Mouse (Mus musculus) heart, embryonic 12.5 days (tissue): ENCODE results near the gene Myt1l. TPM values are rescaled to one million over a fixed set of nuclear protein-coding genes. Genes with fewer than 3 reads are reported as not detected.
A peak's percentile ranks its signal among the peaks of the same experiment; 100 is the strongest.

ENCODE experiments used
- ATAC-seq: fragments of 200-750 bp; cut with Nextera tagmentation; 2 replicates; pipeline ENCODE4 v1.8.0; 2017; ENCODE audit warnings: moderate TSS enrichment, moderate library complexity; ENCODE audit not compliant: insufficient number of reproducible peaks, low FRiP score
- H3K27ac ChIP-seq: fragments of 300-500 bp; sonication (generic); 2 replicates; pipeline ENCODE4 v1.5.1; 2016; ENCODE audit warnings: mild to moderate bottlenecking, moderate library complexity; ENCODE audit not compliant: poor library complexity, severe bottlenecking
- H3K27me3 ChIP-seq: fragments of 300-500 bp; sonication (generic); replicated peaks from 2 replicates; pipeline ENCODE4 v1.6.1; 2016; ENCODE audit warnings: mild to moderate bottlenecking, moderate library complexity
- H3K36me3 ChIP-seq: fragments of 300-500 bp; sonication (generic); 2 replicates; pipeline ENCODE4 v1.6.1; 2016; ENCODE audit warnings: mild to moderate bottlenecking, moderate library complexity
- H3K4me1 ChIP-seq: fragments of 300-500 bp; sonication (generic); replicated peaks from 2 replicates; pipeline ENCODE4 v1.6.1; 2016; ENCODE audit warnings: mild to moderate bottlenecking
- H3K4me2 ChIP-seq: fragments of 300-500 bp; sonication (generic); 2 replicates; pipeline ENCODE4 v1.6.1; 2016; ENCODE audit warnings: mild to moderate bottlenecking, moderate library complexity
- H3K4me3 ChIP-seq: fragments of 300-500 bp; sonication (generic); 2 replicates; pipeline ENCODE4 v1.5.1; 2016; ENCODE audit warnings: mild to moderate bottlenecking
- H3K9ac ChIP-seq: fragments of 300-500 bp; sonication (generic); 2 replicates; pipeline ENCODE4 v1.6.1; 2016; ENCODE audit warnings: mild to moderate bottlenecking, moderate library complexity
- H3K9me3 ChIP-seq: fragments of 300-500 bp; sonication (generic); replicated peaks from 2 replicates; pipeline ENCODE4 v1.6.1; 2016; ENCODE audit warnings: mild to moderate bottlenecking, moderate library complexity
- WGBS: fragments of 180-500 bp; shearing (Covaris S2); methylation state at CpG from one replicate; pipeline ENCODE4 v1.1.7; 2016; 5-methylcytosine and 5-hydroxymethylcytosine counted together
- polyA plus RNA-seq: library from polyadenylated mRNA; unstranded; fragments of >200 nt; fragmentation: Nextera tagmentation; extraction: Ambion mirVana; gene quantifications from 2 replicates; pipeline ENCODE4 v1.2.1, GENCODE M21; 2016

The Myt1l gene
- polyA plus RNA-seq, 1 experiment from 2014 or later, result 0.09 TPM

GRCm38 (mm10) chr12:29916807-29917206 lies 388.6 kb downstream of the Myt1l start:
- Histone ChIP-seq H3K27ac (no peak overlapping the region), H3K4me3 (no peak overlapping the region), H3K9ac (no peak overlapping the region), H3K36me3 (no peaks in the 10 kb centered on the region), H3K27me3 (no peaks in the 10 kb centered on the region), H3K9me3 (0 out of 2 replicates have a peak, but pooled peaks cover 5% of the 10 kb centered on the region), H3K4me2 (no peak overlapping the region), H3K4me1 (no peaks in the 10 kb centered on the region)
- 81% methylated on average over 6 of the region's 6 CpGs for WGBS
- ATAC-seq, result no peak

GRCm38 (mm10) chr12:29920298-29920697 lies 392.1 kb downstream of the Myt1l start:
- 0 out of 2 replicates have a peak, but pooled peaks cover 5% of the 10 kb centered on the region for H3K9me3 ChIP-seq
- H3K9ac ChIP-seq, result no peak overlapping the region
- no peak for ATAC-seq
- H3K4me3 ChIP-seq, result no peak overlapping the region
- 77% methylated on average over 7 of the region's 7 CpGs for WGBS
- H3K4me1 ChIP-seq, result no peaks in the 10 kb centered on the region
- H3K27ac ChIP-seq, result no peak overlapping the region
- H3K4me2 ChIP-seq, result no peak overlapping the region
- H3K36me3 ChIP-seq, result no peaks in the 10 kb centered on the region
- no peaks in the 10 kb centered on the region for H3K27me3 ChIP-seq

- no peak for ATAC-seq
- Histone ChIP-seq H3K36me3 (no peaks in the 10 kb centered on the region), H3K4me2 (no peak overlapping the region), H3K4me1 (no peaks in the 10 kb centered on the region), H3K27ac (no peak overlapping the region), H3K9me3 (0 out of 2 replicates have a peak, but pooled peaks cover 5% of the 10 kb centered on the region), H3K27me3 (0 out of 2 replicates have a peak, but pooled peaks cover 5% of the 10 kb centered on the region), H3K9ac (no peak overlapping the region), H3K4me3 (no peak overlapping the region)
- 78% methylated on average over 11 of the region's 11 CpGs for WGBS
Observed at GRCm38 (mm10) chr12:29921481-29921880, 393.3 kb downstream of the Myt1l start.

GRCm38 (mm10) chr12:29926896-29927295 lies 398.7 kb downstream of the Myt1l start:
- Histone ChIP-seq H3K4me2 (no peak overlapping the region), H3K36me3 (no peaks in the 10 kb centered on the region), H3K4me1 (peaks cover 14% of the 10 kb centered on the region), H3K9ac (no peak overlapping the region), H3K27ac (no peak overlapping the region), H3K9me3 (no peaks in the 10 kb centered on the region), H3K27me3 (0 out of 2 replicates have a peak, but pooled peaks cover 5% of the 10 kb centered on the region), H3K4me3 (no peak overlapping the region)
- WGBS, result 46% methylated on average over 3 of the region's 3 CpGs
- no peak for ATAC-seq

GRCm38 (mm10) chr12:29930591-29930990 lies 402.4 kb downstream of the Myt1l start:
- 40% methylated on average over 1 of the region's 1 CpGs for WGBS
- Histone ChIP-seq H3K9me3 (no peaks in the 10 kb centered on the region), H3K27ac (no peak overlapping the region), H3K36me3 (no peaks in the 10 kb centered on the region), H3K4me3 (no peak overlapping the region), H3K4me2 (no peak overlapping the region), H3K9ac (no peak overlapping the region), H3K27me3 (0 out of 2 replicates have a peak, but pooled peaks cover 5% of the 10 kb centered on the region), H3K4me1 (peaks cover 18% of the 10 kb centered on the region)
- no peak for ATAC-seq

- Histone ChIP-seq H3K9me3 (no peaks in the 10 kb centered on the region), H3K9ac (no peak overlapping the region), H3K27ac (no peak overlapping the region), H3K27me3 (no peaks in the 10 kb centered on the region), H3K36me3 (no peaks in the 10 kb centered on the region), H3K4me1 (peaks cover 32% of the 10 kb centered on the region), H3K4me3 (no peak overlapping the region), H3K4me2 (no peak overlapping the region)
- 88% methylated on average over 1 of the region's 1 CpGs for WGBS
- ATAC-seq, result no peak
Observed at GRCm38 (mm10) chr12:29932951-29933350, 404.8 kb downstream of the Myt1l start.

GRCm38 (mm10) chr12:29933501-29933900 lies 405.3 kb downstream of the Myt1l start:
- H3K36me3 ChIP-seq, result no peaks in the 10 kb centered on the region
- peaks cover 32% of the 10 kb centered on the region for H3K4me1 ChIP-seq
- 76% methylated on average over 2 of the region's 2 CpGs for WGBS
- H3K27me3 ChIP-seq, result no peaks in the 10 kb centered on the region
- no peak overlapping the region for H3K4me2 ChIP-seq
- no peak overlapping the region for H3K9ac ChIP-seq
- no peak overlapping the region for H3K27ac ChIP-seq
- ATAC-seq, result no peak
- no peak overlapping the region for H3K4me3 ChIP-seq
- H3K9me3 ChIP-seq, result no peaks in the 10 kb centered on the region

- H3K9ac ChIP-seq, result no peak overlapping the region
- no peak for ATAC-seq
- no peak overlapping the region for H3K27ac ChIP-seq
- no peaks in the 10 kb centered on the region for H3K36me3 ChIP-seq
- peaks cover 34% of the 10 kb centered on the region for H3K4me1 ChIP-seq
- H3K9me3 ChIP-seq, result no peaks in the 10 kb centered on the region
- H3K4me3 ChIP-seq, result no peak overlapping the region
- 68% methylated on average over 8 of the region's 8 CpGs for WGBS
- H3K4me2 ChIP-seq, result no peak overlapping the region
- no peaks in the 10 kb centered on the region for H3K27me3 ChIP-seq
Observed at GRCm38 (mm10) chr12:29934120-29934581, 406.0 kb downstream of the Myt1l start.

- Histone ChIP-seq H3K4me3 (peak within 1 kb of the TSS; percentile 98), H3K9me3 (no peaks in the 10 kb centered on the region), H3K9ac (peak within 1 kb of the TSS; percentile 98), H3K27me3 (no peaks in the 10 kb centered on the region), H3K36me3 (no peaks in the 10 kb centered on the region), H3K4me1 (peaks cover 47% of the 10 kb centered on the region), H3K4me2 (peak within 1 kb of the TSS; percentile 79), H3K27ac (peak within 1 kb of the TSS; percentile 90)
- 32% methylated on average over 8 of the region's 8 CpGs for WGBS
- no peak for ATAC-seq
Observed at GRCm38 (mm10) chr12:29937308-29937707, 409.1 kb downstream of the Myt1l start, which contains the start of gene Pxdn. Gene Pxdn (plus strand): TSS chr12:29937608.

GRCm38 (mm10) chr12:29937851-29938375 lies 409.7 kb downstream of the Myt1l start:
- peak; percentile 84 for ATAC-seq
- peak overlapping the region; percentile 98 for H3K4me3 ChIP-seq
- H3K27ac ChIP-seq, result peak overlapping the region; percentile 90
- peak overlapping the region; percentile 98 for H3K9ac ChIP-seq
- under 1% methylated on average over 34 of the region's 49 CpGs for WGBS
- no peaks in the 10 kb centered on the region for H3K9me3 ChIP-seq
- H3K27me3 ChIP-seq, result no peaks in the 10 kb centered on the region
- peak overlapping the region; percentile 79 for H3K4me2 ChIP-seq
- H3K4me1 ChIP-seq, result peaks cover 50% of the 10 kb centered on the region
- H3K36me3 ChIP-seq, result no peaks in the 10 kb centered on the region

- Histone ChIP-seq H3K9me3 (no peaks in the 10 kb centered on the region), H3K36me3 (no peaks in the 10 kb centered on the region), H3K4me3 (peak overlapping the region; percentile 98), H3K4me2 (peak overlapping the region; percentile 79), H3K9ac (peak overlapping the region; percentile 98), H3K27ac (peak overlapping the region; percentile 90), H3K27me3 (no peaks in the 10 kb centered on the region), H3K4me1 (peaks cover 51% of the 10 kb centered on the region)
- WGBS, result 0% methylated on average over 40 of the region's 40 CpGs
- peak; percentile 67 for ATAC-seq
Observed at GRCm38 (mm10) chr12:29938376-29939041, 410.3 kb downstream of the Myt1l start.
